ENCODE assay signal across 9 mouse cellular contexts in the genomic region with DNA sequence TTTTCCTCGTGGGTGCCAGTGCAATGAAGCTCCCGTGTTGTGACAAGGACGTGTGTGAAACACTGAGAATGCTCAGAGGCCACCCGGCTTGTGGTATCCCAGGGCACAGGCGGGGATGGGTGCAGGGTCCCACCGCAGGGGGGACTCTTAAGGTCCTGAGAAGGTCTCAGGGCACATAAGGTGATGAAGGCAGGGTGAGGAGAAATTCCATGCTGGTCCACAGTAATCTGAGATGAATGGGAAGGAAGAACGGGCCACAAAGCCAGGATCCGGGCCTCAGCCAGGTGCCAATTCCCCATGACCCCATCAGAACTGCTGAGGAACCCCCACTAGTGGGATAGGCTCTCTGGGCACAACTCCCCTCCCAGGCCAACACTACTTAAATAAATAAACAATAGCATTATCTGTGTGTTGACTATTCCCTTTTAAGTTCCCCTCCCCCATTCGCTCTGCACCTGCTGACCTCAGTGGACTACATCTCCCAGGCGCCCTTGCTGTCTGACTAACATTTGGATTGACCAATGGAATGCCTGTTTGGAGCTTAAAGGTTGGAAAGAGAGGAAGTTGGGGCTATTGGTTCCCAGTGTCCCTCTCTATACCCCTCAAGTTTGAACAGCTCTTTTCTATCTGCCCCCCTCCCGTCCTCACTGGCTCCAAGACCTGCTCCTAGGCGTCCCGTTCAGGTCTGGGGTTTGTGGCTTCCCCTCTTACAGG. TPM values are rescaled to one million over a fixed set of nuclear protein-coding genes. Genes with fewer than 3 reads are reported as not detected.
DNase-seq lines count a peak whose midpoint lies in the region; ATAC-seq lines count a peak whose summit lies in the region.
"Had no signal": no experiment of that assay in that cellular context is flagged by ENCODE, and none has a peak within 500 bp of the region (broad histone marks: within the 10 kb centered on the region; RNA-seq: fewer than 3 reads in every experiment).

No protein-coding gene starts in this region.

- peak; percentile 77 for DNase-seq in layer of hippocampus, adult 11-12 months (ENCODE audit: low spot score)
- no peak for DNase-seq in layer of hippocampus, postnatal 10 days (ENCODE audit: low spot score in 2 of 2)
- DNase-seq in cerebellum, postnatal 36 days, result peak; percentile 71 to 73
- peak; percentile 43 to 45 for DNase-seq in heart, adult 9 months (ENCODE audit: low spot score in 2 of 2)
- no peak for DNase-seq in thymus, postnatal 0 days (ENCODE audit: low spot score)

- no peaks in the 10 kb centered on the region for H3K36me3 ChIP-seq in kidney, embryonic 14.5 days (ENCODE audit: control insufficient read depth, insufficient read depth, low read length)
- H3K36me3 ChIP-seq in lung, embryonic 16.5 days (ENCODE audit: control insufficient read depth, insufficient read depth, low read length), result no peaks in the 10 kb centered on the region
- H3K36me3 ChIP-seq in stomach, embryonic 15.5 days, result no peaks in the 10 kb centered on the region

- peak; percentile 26; the same call in 1 of the 2 replicates for ATAC-seq in kidney, embryonic 14.5 days (ENCODE audit: low FRiP score, low TSS enrichment)
- ATAC-seq in lung, embryonic 16.5 days (ENCODE audit: low read depth), result no peak
- ATAC-seq in stomach, embryonic 15.5 days (ENCODE audit: insufficient read depth, low FRiP score, low read depth), result no peak; the same call in 1 of the 2 replicates

- H3K4me3 ChIP-seq in kidney, embryonic 14.5 days (ENCODE audit: low read length), result no peak overlapping the region; the same call in 1 of the 2 replicates
- H3K4me3 ChIP-seq in lung, embryonic 16.5 days (ENCODE audit: low read length), result no peak overlapping the region; the same call in 1 of the 2 replicates
- no peak overlapping the region; the same call in 1 of the 2 replicates for H3K4me3 ChIP-seq in stomach, embryonic 15.5 days (replicated peaks)

- peaks cover 11% of the 10 kb centered on the region for H3K4me1 ChIP-seq in kidney, embryonic 14.5 days (ENCODE audit: control insufficient read depth, insufficient read depth, low read length)
- peaks cover 5% of the 10 kb centered on the region for H3K4me1 ChIP-seq in lung, embryonic 16.5 days (replicated peaks; ENCODE audit: control insufficient read depth, insufficient read depth, low read length)
- H3K4me1 ChIP-seq in stomach, embryonic 15.5 days, result peaks cover 17% of the 10 kb centered on the region

- 37% methylated on average over 13 of the region's 13 CpGs for WGBS in kidney, embryonic 14.5 days
- 27% methylated on average over 13 of the region's 13 CpGs for WGBS in lung, embryonic 16.5 days
- WGBS in stomach, embryonic 15.5 days, result 44% methylated on average over 13 of the region's 13 CpGs

- H3K27me3 ChIP-seq in kidney, embryonic 14.5 days (ENCODE audit: control insufficient read depth, insufficient read depth, low read length), result peaks cover 2% of the 10 kb centered on the region; the same call in 1 of the 2 replicates
- H3K27me3 ChIP-seq in lung, embryonic 16.5 days (ENCODE audit: control insufficient read depth, insufficient read depth, low read depth, low read length), result peaks cover 30% of the 10 kb centered on the region
- H3K27me3 ChIP-seq in stomach, embryonic 15.5 days (replicated peaks), result peaks cover 16% of the 10 kb centered on the region

- peak overlapping the region; percentile 34; the same call in 1 of the 2 replicates for H3K4me2 ChIP-seq in kidney, embryonic 14.5 days (replicated peaks; ENCODE audit: low read depth, low read length)
- H3K4me2 ChIP-seq in lung, embryonic 16.5 days (ENCODE audit: low read depth, low read length), result peak overlapping the region; percentile 35; the same call in 1 of the 2 replicates
- peak overlapping the region; percentile 49 for H3K4me2 ChIP-seq in stomach, embryonic 15.5 days

- no peak overlapping the region for H3K27ac ChIP-seq in kidney, embryonic 14.5 days (ENCODE audit: low read depth, low read length)
- H3K27ac ChIP-seq in lung, embryonic 16.5 days (ENCODE audit: low read length), result no peak overlapping the region
- H3K27ac ChIP-seq in stomach, embryonic 15.5 days, result no peak overlapping the region

- H3K9ac ChIP-seq in kidney, embryonic 14.5 days (ENCODE audit: low read depth, low read length), result no peak overlapping the region
- no peak overlapping the region for H3K9ac ChIP-seq in lung, embryonic 16.5 days (ENCODE audit: low read length)
- H3K9ac ChIP-seq in stomach, embryonic 15.5 days, result no peak overlapping the region

- peaks cover 8% of the 10 kb centered on the region for H3K9me3 ChIP-seq in kidney, embryonic 14.5 days (ENCODE audit: control insufficient read depth, low read length)
- peaks cover 5% of the 10 kb centered on the region for H3K9me3 ChIP-seq in lung, embryonic 16.5 days (ENCODE audit: control insufficient read depth, low read length)
- no peaks in the 10 kb centered on the region for H3K9me3 ChIP-seq in stomach, embryonic 15.5 days

RNA-seq across cellular contexts. Expression of a gene that starts 4.4 kb away (rescaled TPM):
- 10 to 100 TPM; 35.5 to 40.1 TPM for total RNA-seq in layer of hippocampus, postnatal 10 days (2021)
- 12.9 and 15.1 TPM in 2 replicates for polyA plus RNA-seq in kidney, embryonic 14.5 days (2014; fragmentation: Nextera tagmentation; extraction: Ambion mirVana)
- 1.5 and 2.3 TPM in 2 replicates for polyA plus RNA-seq in lung, embryonic 16.5 days (2015; fragmentation: Nextera tagmentation; extraction: Ambion mirVana)
- 5.8 and 6.2 TPM in 2 replicates for polyA plus RNA-seq in stomach, embryonic 15.5 days (2015; fragmentation: Nextera tagmentation; extraction: Ambion mirVana)
- 0.14 and 0.17 TPM in 2 replicates for polyA plus RNA-seq in thymus, postnatal 0 days (2015; fragmentation: Nextera tagmentation; extraction: Ambion mirVana)
- total RNA-seq: hematopoietic stem cell, adult 5-6 weeks had no signal

RNA-seq across cellular contexts. Expression of a gene that starts 46.5 kb away (rescaled TPM):
- not detected for total RNA-seq in layer of hippocampus, postnatal 10 days (2021)
- 1.6 TPM in 1 of 2 replicates, not detected in the other for polyA plus RNA-seq in kidney, embryonic 14.5 days (2014; fragmentation: Nextera tagmentation; extraction: Ambion mirVana)
- 12.4 and 12.7 TPM in 2 replicates for polyA plus RNA-seq in lung, embryonic 16.5 days (2015; fragmentation: Nextera tagmentation; extraction: Ambion mirVana)
- 4.6 and 12.9 TPM in 2 replicates for polyA plus RNA-seq in stomach, embryonic 15.5 days (2015; fragmentation: Nextera tagmentation; extraction: Ambion mirVana)
- 1.3 and 1.7 TPM in 2 replicates for polyA plus RNA-seq in thymus, postnatal 0 days (2015; fragmentation: Nextera tagmentation; extraction: Ambion mirVana)
- total RNA-seq: hematopoietic stem cell, adult 5-6 weeks had no signal

Comparison
In these comparisons a context has a peak if more than half of its experiments do, and no peak if none do; other contexts are left out.
1. DNase-seq: peak in layer of hippocampus, adult 11-12 months (single experiment), cerebellum, postnatal 36 days (2 of 2) and heart, adult 9 months (2 of 2); none in layer of hippocampus, postnatal 10 days (0 of 2) and thymus, postnatal 0 days (single experiment).
2. Peak in every context shown above with its lines, with median percentiles within 50 percentile points of each other: H3K4me2 ChIP-seq.